Mouse (Mus musculus): ENCODE results near the gene Rom1.
"Not testable (repeated sequence)": the region's sequence is repeated elsewhere in the genome, so short reads cannot be mapped to it uniquely, and the experiment has no call there.

Rom1 gene

GRCm38 (mm10) chr19:8896231-8896630, 32.9 kb downstream of the Rom1 start:
- DNase-seq = not testable (repeated sequence)

GRCm38 (mm10) chr19:8895397-8895960, 33.7 kb downstream of the Rom1 start:
- DNase-seq = no peak

GRCm38 (mm10) chr19:8892829-8893766, 36.1 kb downstream of the Rom1 start, which contains the start of gene Ints5:
Ints5 (plus strand) TSS chr19:8893005.
- peak; percentile 89 to 91 for DNase-seq

- DNase-seq = peak; percentile 95 to 98
Measured at GRCm38 (mm10) chr19:8888511-8889385, 40.4 kb downstream of the Rom1 start, which contains the start of the genes 1810009A15Rik and Gm49416. 1810009A15Rik (plus strand) TSS chr19:8888853. Gm49416 (plus strand) TSS chr19:8888926.

GRCm38 (mm10) chr19:8887585-8888463, 41.3 kb downstream of the Rom1 start:
- DNase-seq = no peak

- no peak for DNase-seq
Measured at GRCm38 (mm10) chr19:8886916-8887584, 42.1 kb downstream of the Rom1 start.

- no peak for DNase-seq
Measured at GRCm38 (mm10) chr19:8883616-8884015, 45.5 kb downstream of the Rom1 start, which contains the start of the genes Lbhd1 and Gm49403. Lbhd1 (plus strand) TSS chr19:8883732. Gm49403 (plus strand) TSS chr19:8883930.

GRCm38 (mm10) chr19:8881034-8881392, 48.1 kb downstream of the Rom1 start:
- DNase-seq = no peak

- peak; percentile 90 to 95 for DNase-seq
Measured at GRCm38 (mm10) chr19:8880311-8881033, 48.7 kb downstream of the Rom1 start, which contains the start of gene Uqcc3. Uqcc3 (minus strand) TSS chr19:8880923.
